Mouse (Mus musculus): Measurements from ENCODE around the gene Zfand3.

DNA sequence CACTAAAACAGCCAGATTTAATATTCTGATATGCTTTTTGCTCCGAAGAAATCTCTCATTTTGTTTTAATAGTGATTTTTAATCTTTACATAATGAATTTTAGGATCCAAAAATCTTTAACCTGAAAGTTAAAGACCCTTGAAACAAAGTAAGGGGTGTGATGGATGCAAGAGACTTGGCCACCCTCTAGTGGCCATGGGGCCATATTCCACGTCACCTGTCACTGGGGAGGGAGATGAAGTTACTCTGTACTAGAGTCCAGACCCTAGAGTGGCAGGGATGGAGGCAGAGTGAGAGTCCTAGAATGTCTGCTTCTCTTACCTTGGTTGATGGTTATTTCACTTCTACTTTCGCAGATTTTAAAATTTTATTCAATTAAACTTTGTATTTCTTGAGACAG lies 100.8 kb downstream of the Zfand3 start:
- TF ChIP-seq CTCF (IDR thresholded peaks at IDR 0.05; ENCODE audit: borderline replicate concordance, insufficient read depth, low read length) (peak; percentile 26; the same call in 1 of the 2 replicates), POLR2A (IDR thresholded peaks at IDR 0.05; ENCODE audit: low read depth, low read length) (no peak)
